ENCODE assay signal across 28 mouse cellular contexts in genomic region chr17:50302867-50303266, GRCm38 (mm10). TPM values are rescaled to one million over a fixed set of nuclear protein-coding genes. Genes with fewer than 3 reads are reported as not detected.
DNase-seq lines count a peak whose midpoint lies in the region; ATAC-seq and TF ChIP-seq lines count a peak whose summit lies in the region.
"Had no signal": no experiment of that assay in that cellular context is flagged by ENCODE, and none has a peak within 500 bp of the region (broad histone marks: within the 10 kb centered on the region; RNA-seq: fewer than 3 reads in every experiment).

No protein-coding gene starts in this region.

- no peaks in the 10 kb centered on the region for H3K9me3 ChIP-seq in kidney, embryonic 16.5 days (ENCODE audit: low read length)
- no peaks in the 10 kb centered on the region for H3K9me3 ChIP-seq in kidney, embryonic 14.5 days (ENCODE audit: control insufficient read depth, low read length)
- H3K9me3 ChIP-seq: embryonic facial prominence, embryonic 12.5 days; embryonic facial prominence, embryonic 15.5 days; heart, embryonic 12.5 days; heart, embryonic 15.5 days; hindbrain, embryonic 10.5 days; hindbrain, embryonic 13.5 days had no signal

- TF ChIP-seq CTCF in liver, adult 2 months (IDR thresholded peaks at IDR 0.05; ENCODE audit: low read depth, low read length): no peak
- TF ChIP-seq CTCF in cerebellum, adult 2 months (IDR thresholded peaks at IDR 0.05; ENCODE audit: borderline replicate concordance, insufficient read depth, low read depth, low read length): no peak

- no peaks in the 10 kb centered on the region for H3K79me2 ChIP-seq in liver, adult 2 months (ENCODE audit: control insufficient read depth, insufficient read depth, low read length)

- DNase-seq in kidney, adult 11 months: peak; percentile 8
- DNase-seq in kidney, postnatal 10 days: no peak
- DNase-seq in liver, adult 2 months (ENCODE audit: extremely low read depth, low read depth, low spot score): peak; percentile 5
- DNase-seq in liver: no peak
- DNase-seq in cerebellum, adult 2 months: no peak
- DNase-seq: adrenal gland, adult 8-10 months; adrenal gland, postnatal 25 days; cerebellum, adult 11-12 months; cerebellum, adult 9-10 months; cerebellum, postnatal 25 days; forebrain, postnatal 0 days; gastrocnemius, adult 2 months; gastrocnemius, postnatal 25 days; heart, adult 18-20 months; heart, postnatal 10 days; heart, postnatal 36 days had no signal

- H3K9ac ChIP-seq in kidney, embryonic 16.5 days (replicated peaks; ENCODE audit: low read length): no peak overlapping the region
- H3K9ac ChIP-seq in kidney, embryonic 14.5 days (ENCODE audit: low read depth, low read length): no peak overlapping the region
- H3K9ac ChIP-seq in liver, adult 2 months (ENCODE audit: low read depth, low read length): no peak overlapping the region
- H3K9ac ChIP-seq: embryonic facial prominence, embryonic 12.5 days; embryonic facial prominence, embryonic 15.5 days; forebrain, postnatal 0 days; heart, embryonic 12.5 days; heart, embryonic 15.5 days; hindbrain, embryonic 13.5 days had no signal

- 42% methylated on average over 3 of the region's 3 CpGs for WGBS in kidney, embryonic 16.5 days
- WGBS in kidney, embryonic 14.5 days: 48% methylated on average over 3 of the region's 3 CpGs
- WGBS in liver, adult 2 months: 74% methylated on average over 3 of the region's 3 CpGs
- 89% methylated on average over 3 of the region's 3 CpGs for WGBS in cerebellum, adult 2 months

- no peak for TF ChIP-seq POLR2A in liver, adult 2 months (IDR thresholded peaks at IDR 0.05; ENCODE audit: extremely low read depth, insufficient read depth, low read length)
- no peak for TF ChIP-seq POLR2A in cerebellum, adult 2 months (IDR thresholded peaks at IDR 0.05; ENCODE audit: borderline replicate concordance, insufficient read depth, low read length)

- ATAC-seq in kidney, embryonic 16.5 days (ENCODE audit: low FRiP score, low TSS enrichment): no peak
- no peak for ATAC-seq in kidney, embryonic 14.5 days (ENCODE audit: low FRiP score, low TSS enrichment)
- ATAC-seq: activated CD4-positive, CD25-positive, alpha-beta regulatory T cell, adult 4 months; forebrain, embryonic 14.5 days; forebrain, postnatal 0 days had no signal

- no peak overlapping the region for H3K4me3 ChIP-seq in kidney, embryonic 16.5 days (ENCODE audit: low read length)
- no peak overlapping the region for H3K4me3 ChIP-seq in kidney, embryonic 14.5 days (ENCODE audit: low read length)
- no peak overlapping the region for H3K4me3 ChIP-seq in liver, adult 2 months (ENCODE audit: insufficient read depth, low read depth, low read length)
- no peak overlapping the region for H3K4me3 ChIP-seq in cerebellum, adult 2 months (replicated peaks; ENCODE audit: insufficient read depth, low read depth, low read length)
- H3K4me3 ChIP-seq: embryonic facial prominence, embryonic 12.5 days; embryonic facial prominence, embryonic 15.5 days; gastrocnemius, adult 2 months; heart, embryonic 12.5 days; heart, embryonic 15.5 days; hindbrain, embryonic 10.5 days; hindbrain, embryonic 13.5 days had no signal

- no peak overlapping the region for H3K4me2 ChIP-seq in kidney, embryonic 16.5 days (replicated peaks; ENCODE audit: low read depth, low read length)
- no peak overlapping the region for H3K4me2 ChIP-seq in kidney, embryonic 14.5 days (replicated peaks; ENCODE audit: low read depth, low read length)
- H3K4me2 ChIP-seq: embryonic facial prominence, embryonic 12.5 days; embryonic facial prominence, embryonic 15.5 days; heart, embryonic 12.5 days; heart, embryonic 15.5 days; hindbrain, embryonic 13.5 days had no signal

- peak overlapping the region; percentile 8; the same call in 1 of the 2 replicates for H3K27ac ChIP-seq in kidney, embryonic 16.5 days (ENCODE audit: low read length)
- H3K27ac ChIP-seq in kidney, embryonic 14.5 days (ENCODE audit: low read depth, low read length): no peak overlapping the region
- H3K27ac ChIP-seq in liver, adult 2 months (replicated peaks; ENCODE audit: insufficient read depth, low read depth, low read length): no peak overlapping the region
- no peak overlapping the region for H3K27ac ChIP-seq in cerebellum, adult 2 months (ENCODE audit: insufficient read depth, low read length)
- H3K27ac ChIP-seq: embryonic facial prominence, embryonic 12.5 days; embryonic facial prominence, embryonic 15.5 days; gastrocnemius, adult 2 months; heart, embryonic 15.5 days; hindbrain, embryonic 10.5 days; hindbrain, embryonic 13.5 days had no signal

- no peaks in the 10 kb centered on the region; the same call in 1 of the 2 replicates for H3K4me1 ChIP-seq in kidney, embryonic 16.5 days (ENCODE audit: insufficient read depth, low read length)
- H3K4me1 ChIP-seq in kidney, embryonic 14.5 days (ENCODE audit: control insufficient read depth, insufficient read depth, low read length): no peaks in the 10 kb centered on the region
- H3K4me1 ChIP-seq in liver, adult 2 months (ENCODE audit: control insufficient read depth, insufficient read depth, low read length): no peaks in the 10 kb centered on the region
- no peaks in the 10 kb centered on the region for H3K4me1 ChIP-seq in cerebellum, adult 2 months (ENCODE audit: control insufficient read depth, insufficient read depth, low read length)
- H3K4me1 ChIP-seq: embryonic facial prominence, embryonic 12.5 days; embryonic facial prominence, embryonic 15.5 days; heart, embryonic 12.5 days; heart, embryonic 15.5 days; hindbrain, embryonic 13.5 days had no signal

- no peaks in the 10 kb centered on the region for H3K36me3 ChIP-seq in kidney, embryonic 16.5 days (ENCODE audit: insufficient read depth, low read length)
- H3K36me3 ChIP-seq in kidney, embryonic 14.5 days (ENCODE audit: control insufficient read depth, insufficient read depth, low read length): no peaks in the 10 kb centered on the region
- no peaks in the 10 kb centered on the region for H3K36me3 ChIP-seq in liver, adult 2 months (ENCODE audit: control insufficient read depth, insufficient read depth, low read length)
- H3K36me3 ChIP-seq: embryonic facial prominence, embryonic 12.5 days; embryonic facial prominence, embryonic 15.5 days; heart, embryonic 12.5 days; heart, embryonic 15.5 days; hindbrain, embryonic 10.5 days; hindbrain, embryonic 13.5 days had no signal

- H3K27me3 ChIP-seq in kidney, embryonic 16.5 days (ENCODE audit: insufficient read depth, low read length): no peaks in the 10 kb centered on the region
- H3K27me3 ChIP-seq in kidney, embryonic 14.5 days (ENCODE audit: control insufficient read depth, insufficient read depth, low read length): no peaks in the 10 kb centered on the region
- no peaks in the 10 kb centered on the region for H3K27me3 ChIP-seq in liver, adult 2 months (ENCODE audit: control insufficient read depth, insufficient read depth, low read length)
- H3K27me3 ChIP-seq in cerebellum, adult 2 months (ENCODE audit: control insufficient read depth, insufficient read depth, low read length): no peaks in the 10 kb centered on the region
- H3K27me3 ChIP-seq: embryonic facial prominence, embryonic 12.5 days; embryonic facial prominence, embryonic 15.5 days; heart, embryonic 12.5 days; heart, embryonic 15.5 days; hindbrain, embryonic 13.5 days had no signal

RNA-seq across cellular contexts. Expression of gene Dazl, which starts 9.4 kb away (rescaled TPM):
- polyA plus RNA-seq in kidney, embryonic 16.5 days (2015; fragmentation: Nextera tagmentation; extraction: Ambion mirVana): 0.19 and 0.33 TPM in 2 replicates
- not detected in 2 replicates for polyA plus RNA-seq in kidney, embryonic 14.5 days (2014; fragmentation: Nextera tagmentation; extraction: Ambion mirVana)
- total RNA-seq in liver, adult 2 months (2014; rRNA removed): 0.09 and 0.13 TPM in 2 replicates
- polyA plus RNA-seq in liver, adult 2 months (2012; rRNA removed): not detected in 2 replicates
- polyA plus RNA-seq in cerebellum, adult 2 months (2012; rRNA removed): 0.24 and 0.25 TPM in 2 replicates
- total RNA-seq: common myeloid progenitor, adult 5-6 weeks had no signal
- polyA plus RNA-seq: forebrain, embryonic 11.5 days; hindbrain, embryonic 10.5 days had no signal

Comparison
In these comparisons a context has a peak if more than half of its experiments do, and no peak if none do; other contexts are left out.
1. DNase-seq: peak in kidney, adult 11 months (single experiment) and liver, adult 2 months (single experiment); none in kidney, postnatal 10 days (single experiment), liver (single experiment) and cerebellum, adult 2 months (0 of 2).